Mouse (Mus musculus) retina, postnatal 7 days (tissue): ENCODE measurements around the gene Elp5.

Source experiments
- DNase-seq: peaks from one replicate; pipeline ENCODE4 v3.0.0-alpha.2; 2012; ENCODE audit warnings: low read depth, low spot score

The Elp5 gene

GRCm38 (mm10) chr11:70015677-70016076 lies 33.4 kb upstream of the Elp5 start:
- no peak for DNase-seq

GRCm38 (mm10) chr11:70014880-70015558 lies 32.7 kb upstream of the Elp5 start, which contains the start of gene Acadvl:
Gene Acadvl, minus strand, starts transcription at chr11:70015411.
- peak; percentile 71 for DNase-seq

GRCm38 (mm10) chr11:70014051-70014450 lies 31.7 kb upstream of the Elp5 start:
- DNase-seq, result no peak

DNA sequence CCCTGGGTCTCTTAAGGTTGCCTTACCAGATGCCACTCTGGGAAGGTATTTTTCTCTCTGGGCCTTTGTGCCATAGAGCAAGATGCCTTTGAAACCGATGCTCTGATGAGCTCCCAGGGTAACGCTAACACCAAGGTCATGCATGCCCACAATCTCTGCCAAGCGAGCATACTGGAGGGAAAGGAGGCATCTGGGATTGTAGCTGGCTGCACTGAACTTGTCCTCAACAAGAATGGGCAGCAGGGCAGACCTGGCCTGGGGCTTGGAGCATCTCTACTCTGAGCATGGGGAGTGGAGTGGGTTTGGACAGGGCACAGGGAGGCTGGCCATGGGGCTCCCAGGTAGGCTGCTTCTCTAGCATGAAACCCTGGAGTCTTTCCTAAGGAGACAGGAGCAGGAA lies 31.1 kb upstream of the Elp5 start:
- no peak for DNase-seq

- no peak for DNase-seq
Measured at GRCm38 (mm10) chr11:70012931-70013330, 30.6 kb upstream of the Elp5 start.

DNA sequence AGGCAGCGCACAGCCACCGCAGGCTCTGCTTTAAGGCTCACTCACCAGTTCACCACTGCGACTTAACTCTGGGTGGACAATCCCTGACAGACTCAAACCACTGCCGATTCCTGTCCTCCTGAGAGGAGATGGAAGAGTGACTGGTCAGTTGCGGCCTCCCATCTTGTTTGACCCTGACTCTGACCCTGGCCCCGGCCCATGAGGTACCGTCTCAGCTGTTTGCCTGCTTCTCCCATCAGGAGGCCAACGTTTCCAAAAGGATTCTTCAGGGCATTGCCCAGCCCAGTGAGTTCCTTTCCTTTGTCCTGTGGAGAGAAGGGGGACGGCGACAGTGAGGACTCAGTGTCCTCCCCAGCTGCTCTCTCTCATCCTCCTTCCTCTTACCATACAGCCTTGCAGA lies 28.6 kb upstream of the Elp5 start:
- no peak for DNase-seq

DNA sequence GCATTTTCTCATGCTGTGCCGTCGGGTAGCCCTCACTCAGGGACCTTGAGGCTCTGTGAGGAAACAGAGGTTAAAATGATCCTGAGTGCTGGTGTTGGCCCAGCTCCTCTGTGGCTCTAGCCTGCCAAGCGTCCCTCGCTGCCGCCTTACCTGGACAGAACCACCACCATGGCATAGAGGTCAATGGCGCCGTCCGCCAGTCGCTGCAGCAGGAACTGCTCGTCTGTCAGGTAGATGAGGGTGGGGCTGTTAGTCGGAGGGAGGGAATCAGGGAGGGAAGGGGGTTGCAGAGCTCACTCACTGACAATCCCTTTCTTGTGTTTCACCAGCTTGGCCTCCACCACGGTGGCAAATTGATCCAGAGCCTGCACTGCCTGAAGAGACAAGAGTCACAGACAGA lies 28.2 kb upstream of the Elp5 start:
- no peak for DNase-seq

DNA sequence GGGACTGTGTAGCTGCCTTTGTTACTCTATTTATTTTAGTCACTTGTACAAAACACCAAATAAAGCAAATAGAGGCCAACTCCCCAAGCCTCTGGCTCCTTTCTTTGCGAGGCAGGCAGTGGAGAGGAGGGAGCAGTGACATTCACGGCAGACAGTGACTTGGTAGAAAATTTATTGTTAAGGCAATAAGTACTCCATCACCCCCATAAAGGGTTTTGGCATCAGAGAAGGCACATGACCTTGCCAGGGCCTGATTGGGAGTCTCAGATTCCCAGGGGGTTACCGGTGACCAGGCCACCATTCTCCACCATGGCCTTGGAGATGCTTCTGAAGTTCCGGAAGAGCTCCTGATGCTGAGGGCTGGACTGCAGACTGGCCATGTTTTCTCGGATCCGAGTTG lies 27.7 kb upstream of the Elp5 start:
- no peak for DNase-seq

DNA sequence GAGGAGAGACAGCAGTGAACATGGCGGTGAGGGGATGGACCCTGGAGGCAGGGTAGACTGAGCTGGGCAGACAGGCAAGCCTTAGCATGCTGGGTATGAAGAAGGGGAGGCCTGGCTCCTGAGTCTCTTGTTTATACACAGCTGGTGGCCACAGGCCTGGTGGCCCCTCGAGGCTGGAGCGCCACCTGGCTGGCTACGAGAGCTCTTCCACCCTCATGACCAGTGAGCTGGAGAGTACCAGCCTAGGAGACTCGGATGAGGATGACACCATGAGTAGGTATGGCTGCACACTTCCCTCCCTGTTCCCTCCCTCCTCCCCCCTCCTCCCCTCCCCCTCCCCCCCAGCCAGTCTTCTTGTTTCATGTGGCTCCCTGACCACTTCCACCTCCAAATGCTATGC lies 23.2 kb upstream of the Elp5 start:
- DNase-seq, result no peak

DNA sequence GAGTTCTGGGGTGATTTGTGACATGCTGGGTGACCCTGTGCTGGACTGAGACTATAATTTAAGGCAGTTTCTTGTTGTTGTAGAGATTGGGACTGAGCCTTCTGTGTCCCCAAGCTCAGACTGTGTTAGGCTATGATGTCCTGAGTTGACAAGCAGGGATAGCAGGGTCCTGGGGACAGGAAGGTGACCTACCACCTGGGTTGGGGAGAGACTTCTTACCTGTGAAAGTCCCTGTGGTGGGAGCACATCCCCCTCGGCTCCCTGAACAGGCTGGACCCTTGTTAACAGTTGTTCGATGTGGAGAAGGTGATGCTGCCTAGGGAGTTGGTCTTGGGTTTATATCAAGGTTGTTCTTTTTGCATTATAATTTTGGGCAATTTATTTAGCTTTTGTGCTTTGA lies 20.2 kb upstream of the Elp5 start:
- DNase-seq, result no peak

- no peak for DNase-seq
Measured at GRCm38 (mm10) chr11:70001865-70002264, 19.5 kb upstream of the Elp5 start.

GRCm38 (mm10) chr11:70001159-70001558 lies 18.8 kb upstream of the Elp5 start:
- DNase-seq, result no peak

DNA sequence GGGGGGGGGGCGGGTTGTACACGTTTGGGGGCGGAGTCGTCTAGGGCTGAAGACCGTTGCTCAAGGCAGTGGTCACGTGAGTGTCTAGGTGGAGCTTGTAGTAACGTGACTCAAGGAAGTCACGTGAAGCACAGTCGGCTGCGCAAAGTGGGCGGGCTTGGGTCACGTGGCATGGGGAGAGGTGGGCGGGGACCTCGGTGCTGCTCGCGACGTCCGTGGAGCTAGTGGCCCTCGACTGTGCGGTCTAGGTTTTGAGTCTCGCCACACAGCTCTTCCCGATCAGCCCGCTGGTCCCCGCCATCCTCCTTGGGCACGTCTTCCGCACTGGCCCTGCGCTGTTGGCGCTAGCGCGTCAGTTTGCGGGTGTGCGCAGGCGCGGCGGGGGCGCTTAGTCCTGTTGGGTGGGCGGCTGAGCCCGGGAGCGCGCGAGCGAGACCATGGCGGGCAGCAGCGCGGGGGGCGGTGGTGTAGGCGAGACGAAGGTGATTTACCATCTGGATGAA lies 18.1 kb upstream of the Elp5 start, which contains the start of gene Dvl2:
Dvl2 (plus strand) TSS at position 200 of the 503 bp plus-strand sequence.
- DNase-seq, result peak; percentile 90

DNA sequence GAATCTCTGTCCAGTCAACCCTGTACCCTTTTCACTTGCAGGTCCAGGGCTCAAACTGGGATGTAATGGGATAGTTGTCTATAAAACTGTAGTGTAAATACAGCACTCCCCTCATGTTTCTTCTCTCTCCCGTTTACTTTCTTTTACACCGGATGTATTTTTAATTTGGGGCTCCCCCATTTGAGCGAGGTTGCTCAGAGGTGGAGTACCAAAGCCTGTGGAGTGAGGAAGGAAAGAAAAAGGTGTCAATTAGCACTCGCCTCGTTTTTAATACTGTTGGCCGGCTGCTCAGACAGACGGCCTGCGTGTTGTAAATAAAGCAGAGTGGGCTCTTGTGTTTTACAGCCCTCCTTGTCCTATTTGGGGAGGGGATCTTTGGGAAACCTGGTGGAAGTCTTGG lies 17.3 kb upstream of the Elp5 start:
- no peak for DNase-seq

DNA sequence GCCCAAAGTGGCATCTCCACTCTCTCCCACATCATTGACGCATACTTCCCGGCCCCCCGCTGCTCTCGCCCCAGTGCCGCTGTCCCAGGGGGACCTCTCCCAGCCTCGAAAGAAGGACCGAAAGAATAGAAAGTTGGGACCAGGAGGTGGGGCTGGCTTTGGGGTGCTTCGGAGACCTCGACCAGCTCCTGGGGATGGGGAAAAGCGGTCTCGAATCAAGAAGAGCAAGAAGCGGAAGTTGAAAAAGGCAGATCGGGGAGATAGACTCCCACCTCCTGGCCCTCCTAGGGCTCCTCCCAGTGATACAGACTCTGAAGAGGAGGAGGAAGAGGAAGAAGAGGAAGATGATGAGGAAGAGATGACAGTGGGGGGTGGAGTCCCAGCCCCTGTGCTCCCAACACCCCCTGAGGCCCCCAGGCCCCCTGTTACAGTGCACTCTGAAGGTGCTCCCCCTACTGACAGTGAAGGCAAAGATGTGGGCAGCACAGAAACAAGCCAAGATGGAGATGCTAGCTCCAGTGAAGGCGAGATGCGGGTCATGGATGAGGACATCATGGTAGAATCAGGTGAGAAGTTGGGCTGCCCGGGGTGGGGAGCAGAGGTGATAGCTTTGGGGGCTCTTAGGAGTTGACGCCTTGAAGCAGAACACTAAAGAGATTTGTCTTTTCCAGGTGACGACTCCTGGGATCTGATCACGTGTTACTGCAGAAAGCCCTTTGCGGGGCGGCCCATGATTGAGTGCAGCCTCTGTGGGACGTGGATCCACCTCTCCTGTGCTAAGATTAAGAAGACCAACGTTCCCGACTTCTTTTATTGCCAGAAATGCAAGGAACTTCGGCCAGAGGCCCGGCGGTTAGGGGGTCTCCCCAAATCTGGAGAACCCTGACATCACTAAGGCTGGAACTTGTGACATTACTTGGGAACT lies 16.5 kb upstream of the Elp5 start:
- DNase-seq, result no peak

GRCm38 (mm10) chr11:69997070-69997509 lies 14.8 kb upstream of the Elp5 start:
- DNase-seq, result peak; percentile 69

DNA sequence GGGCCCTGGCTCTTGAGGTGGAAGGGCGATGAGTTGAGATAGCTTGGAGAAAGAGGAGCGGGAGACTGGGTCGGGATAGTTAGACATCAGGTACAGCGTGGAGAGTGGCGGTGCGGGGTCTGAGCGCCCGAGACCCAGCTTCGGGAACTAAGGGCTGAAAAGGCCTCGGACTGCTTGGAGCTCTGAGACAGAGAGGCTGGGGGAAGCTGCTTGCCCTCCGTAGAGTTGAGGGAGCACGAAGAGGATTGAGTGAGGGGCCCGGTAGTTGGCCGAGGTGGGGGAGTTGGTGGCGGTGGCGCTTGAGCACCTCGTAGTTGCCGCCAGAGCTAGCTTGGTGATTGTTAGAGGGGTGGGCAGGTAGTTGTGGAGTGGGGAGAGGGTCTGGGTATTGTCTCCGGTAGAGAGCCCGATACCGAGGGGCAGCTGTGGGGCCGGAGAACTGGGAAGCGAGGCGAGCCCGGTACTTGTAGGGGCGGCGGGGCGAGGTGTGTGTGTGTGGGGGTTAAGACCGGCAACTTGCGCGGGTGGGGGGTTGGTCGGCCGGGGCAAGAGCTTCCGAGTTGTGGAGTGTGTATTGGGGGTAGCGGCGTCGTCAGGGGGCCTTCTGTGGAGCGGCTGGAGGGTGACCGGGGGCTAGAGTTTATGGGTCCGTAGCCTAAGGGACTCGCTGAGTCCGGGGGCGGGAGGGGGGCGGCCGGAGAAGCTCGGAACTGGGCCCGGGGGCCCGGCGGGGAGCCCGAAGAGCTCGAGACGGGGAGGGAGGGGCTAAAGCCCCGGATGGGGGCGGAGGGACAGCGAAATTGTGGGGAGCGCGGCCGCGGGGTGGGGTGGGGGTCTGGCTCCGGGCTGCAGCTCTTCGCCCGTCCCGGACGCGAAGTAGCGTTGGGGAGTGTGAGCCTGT lies 14.1 kb upstream of the Elp5 start:
- no peak for DNase-seq

DNA sequence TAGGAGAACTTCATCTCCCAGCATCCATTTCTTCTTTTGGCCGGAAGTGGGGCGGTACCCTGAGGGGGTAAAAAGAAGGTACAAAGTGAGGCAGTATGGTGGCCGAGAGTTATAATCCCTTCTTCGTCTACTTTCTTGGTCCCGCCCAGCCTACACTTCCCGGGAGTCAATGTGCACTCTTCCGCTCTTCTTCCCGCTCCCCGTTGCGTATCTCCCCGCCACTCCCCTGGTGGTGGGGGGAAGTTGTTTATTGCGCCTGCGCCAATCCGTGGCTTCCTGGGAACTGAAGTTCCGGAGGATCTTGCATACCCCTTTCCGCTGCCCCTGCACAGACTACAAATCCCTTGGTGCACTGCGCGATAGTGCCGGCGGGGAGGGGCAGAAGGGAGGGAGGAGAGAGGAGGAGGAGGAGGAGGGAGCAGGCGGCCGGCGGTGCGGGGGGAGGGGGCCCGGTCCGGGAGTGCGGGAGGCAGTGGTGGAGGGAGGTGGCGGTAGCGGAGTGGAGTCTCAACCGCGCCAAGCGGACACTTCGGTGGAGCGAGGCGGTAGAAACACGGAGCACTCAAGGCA lies 13.2 kb upstream of the Elp5 start, which contains the start of gene Phf23:
Phf23 (plus strand) TSS at position 387 of the 570 bp plus-strand sequence.
- peak; percentile 98 for DNase-seq

GRCm38 (mm10) chr11:69994401-69995090 lies 12.2 kb upstream of the Elp5 start:
- DNase-seq, result no peak

GRCm38 (mm10) chr11:69992932-69993331 lies 10.6 kb upstream of the Elp5 start:
- no peak for DNase-seq
